Mouse (Mus musculus): ENCODE measurements around the gene 9230102O04Rik. TPM values are rescaled to one million over a fixed set of nuclear protein-coding genes. Genes with fewer than 3 reads are reported as not detected.

9230102O04Rik gene
- total RNA-seq (2015; ENCODE audit: low replicate concordance) (not detected in 2 replicates), total RNA-seq (2017; ENCODE audit: low replicate concordance) (not detected in 2 replicates)

DNA sequence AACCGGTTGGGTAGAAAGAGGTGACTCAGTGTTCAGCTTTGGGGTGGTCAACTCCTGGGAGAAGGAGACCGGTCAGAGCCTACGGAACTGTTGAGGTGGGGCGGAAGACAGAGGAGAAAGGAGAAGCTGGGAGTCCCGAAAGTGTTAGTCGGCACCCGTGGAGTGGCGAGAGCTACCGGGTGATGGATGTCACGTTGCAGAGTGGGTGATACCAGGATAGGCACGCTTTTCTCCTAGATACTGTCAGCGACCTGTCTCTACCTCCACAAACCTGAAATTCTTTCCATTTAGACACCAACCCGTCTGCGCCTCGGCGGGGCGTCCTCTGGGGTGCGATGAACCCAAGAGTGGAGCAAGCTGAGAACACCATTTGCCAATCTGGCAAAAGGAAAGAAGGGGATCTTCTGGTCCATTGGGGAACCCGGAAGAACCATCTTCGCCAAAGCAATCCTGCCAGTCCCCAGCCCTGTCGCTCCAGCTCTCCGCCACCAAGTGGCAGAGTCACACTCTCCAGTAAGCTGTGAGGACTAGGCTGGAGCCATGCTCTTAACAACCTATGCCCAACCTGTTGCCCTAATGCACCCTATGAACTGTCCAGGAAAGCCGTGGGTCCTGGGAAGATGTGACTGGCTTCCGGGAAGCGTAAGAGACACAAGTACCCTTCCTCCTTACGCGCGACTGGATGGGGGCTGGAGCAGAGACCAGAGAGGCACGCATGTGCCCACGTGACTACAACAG is at the start of gene 9230102O04Rik:
9230102O04Rik (minus strand) TSS at position 628 of the 738 bp plus-strand sequence.
- ATAC-seq (replicated peaks; ENCODE audit: low FRiP score, poor library complexity, severe bottlenecking), result no peak

DNA sequence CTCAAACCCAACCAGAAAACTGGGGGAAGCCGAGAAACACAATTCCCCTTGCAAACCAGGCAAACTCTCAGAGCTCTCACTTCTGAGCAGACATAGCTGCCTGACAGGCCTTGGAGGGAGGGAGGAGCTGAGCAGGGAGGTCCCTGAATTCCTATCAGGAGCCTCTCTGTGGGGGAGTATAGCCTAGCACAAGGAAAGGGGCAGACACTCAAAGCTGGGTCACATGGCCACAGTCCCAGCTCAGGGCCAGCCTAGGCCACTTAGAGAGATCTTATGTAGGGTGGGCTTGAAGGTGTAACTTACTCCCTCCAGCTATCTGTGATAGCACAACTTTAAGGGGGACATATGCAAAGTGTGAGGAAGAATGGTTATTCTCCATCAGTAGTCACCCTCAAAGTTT is 46.6 kb upstream of the 9230102O04Rik start:
- ATAC-seq (replicated peaks; ENCODE audit: low FRiP score, poor library complexity, severe bottlenecking), result no peak

DNA sequence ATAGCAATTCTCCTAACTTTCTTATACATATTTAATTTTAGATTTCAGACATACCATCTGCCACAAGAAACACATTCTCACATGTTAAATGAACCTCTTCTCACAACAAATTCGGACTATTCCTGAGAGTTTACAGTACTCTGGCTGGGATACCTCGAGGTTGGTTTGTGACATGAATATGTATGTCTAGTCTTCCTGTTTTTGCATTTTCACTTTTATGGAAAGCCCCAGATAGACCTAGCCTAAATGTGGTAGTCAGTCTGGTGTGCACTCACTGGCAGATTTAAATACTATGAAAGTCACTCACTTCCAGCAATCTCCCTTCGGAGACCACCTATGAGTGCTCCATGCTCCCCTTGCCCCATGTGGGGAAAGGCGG is 37.6 kb upstream of the 9230102O04Rik start:
- no peak for ATAC-seq (replicated peaks; ENCODE audit: low FRiP score, poor library complexity, severe bottlenecking)

DNA sequence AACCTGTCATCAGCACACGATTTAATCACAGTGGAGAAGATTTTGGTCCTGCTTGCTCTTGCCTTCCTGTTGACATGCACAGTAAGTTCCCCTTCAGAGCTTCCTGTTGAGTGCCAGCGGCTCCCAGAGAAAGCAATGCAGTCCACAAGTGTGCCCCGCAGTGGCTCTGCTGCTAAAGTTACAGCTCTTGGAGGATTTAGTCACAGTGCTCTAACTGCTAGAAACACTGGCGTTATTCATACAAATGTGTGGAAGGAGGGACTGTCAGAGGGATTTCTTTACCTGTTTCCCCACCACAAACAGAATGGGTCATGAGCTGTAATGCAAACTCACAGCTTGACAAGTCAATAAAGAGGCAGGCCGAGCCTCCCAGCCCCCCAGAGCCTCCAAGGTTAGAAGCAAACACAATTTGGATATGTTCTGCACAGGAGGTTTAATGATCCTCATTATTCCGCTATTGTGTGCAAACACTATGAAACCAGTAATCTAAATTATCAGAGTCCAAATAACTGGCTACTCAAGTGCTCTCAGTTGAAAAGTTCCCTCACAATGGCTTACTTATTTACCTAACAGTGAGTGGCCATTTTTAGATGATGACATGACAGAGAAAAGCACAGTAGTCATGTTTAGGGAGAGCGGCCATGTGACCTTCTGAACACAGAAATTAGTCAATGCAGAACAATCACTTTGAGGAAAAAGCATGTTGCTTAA is 37.0 kb upstream of the 9230102O04Rik start:
- ATAC-seq (replicated peaks; ENCODE audit: low FRiP score, poor library complexity, severe bottlenecking), result no peak

DNA sequence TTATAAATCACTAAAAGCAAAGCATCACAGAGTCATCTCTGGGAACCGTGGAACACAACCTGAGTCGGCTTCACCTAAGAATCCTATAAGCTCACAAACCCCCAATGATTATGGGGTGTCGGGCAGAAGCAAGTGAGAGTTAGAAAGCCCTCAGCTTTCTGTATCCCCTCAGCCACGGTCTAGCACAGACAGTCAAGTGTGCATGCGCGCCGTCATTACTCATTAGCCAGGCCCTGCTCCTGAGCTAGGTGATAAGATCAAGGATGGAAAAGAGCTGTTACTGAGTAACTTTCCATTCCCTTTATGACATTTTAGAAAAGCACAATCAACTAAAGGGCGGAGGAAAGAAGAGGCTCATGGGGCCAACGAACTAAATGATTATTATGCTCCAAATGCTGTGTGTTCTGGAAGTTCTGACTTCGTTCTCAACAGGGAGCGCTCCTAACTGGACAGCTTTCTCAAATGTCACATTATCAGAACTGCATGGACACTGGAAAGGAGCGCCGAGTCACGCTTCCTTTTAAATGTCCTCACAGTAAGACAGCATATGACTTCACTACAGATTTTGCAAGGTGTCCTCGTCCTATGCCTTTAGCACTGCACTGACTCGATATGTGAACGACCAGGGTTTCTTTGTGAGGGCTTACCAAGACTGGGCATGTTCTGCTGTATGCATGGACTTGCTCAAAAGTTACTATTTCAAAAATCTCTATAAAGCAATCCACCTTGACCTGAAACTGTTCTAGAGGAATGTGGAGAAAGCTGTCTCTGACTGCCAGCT is 29.5 kb upstream of the 9230102O04Rik start:
- no peak for ATAC-seq (replicated peaks; ENCODE audit: low FRiP score, poor library complexity, severe bottlenecking)

DNA sequence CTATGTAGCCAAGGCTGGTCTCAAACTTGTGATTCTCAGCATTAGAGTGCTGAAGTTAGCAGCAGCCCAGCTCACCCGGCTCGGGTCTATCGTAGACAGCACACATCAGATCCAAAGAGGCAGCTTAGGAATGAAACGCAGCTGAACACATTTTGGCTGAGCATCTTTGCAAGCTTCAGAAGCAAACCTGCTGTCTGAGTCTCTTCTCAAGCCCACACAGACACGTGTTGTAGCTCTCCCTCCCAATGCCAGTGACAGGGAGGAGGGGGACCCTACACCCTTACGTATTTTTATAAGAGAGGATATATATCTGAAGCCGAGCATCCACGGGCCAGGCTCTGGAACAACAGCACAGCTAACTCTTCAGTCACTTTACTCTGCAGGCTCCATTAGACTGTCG is 28.3 kb upstream of the 9230102O04Rik start:
- ATAC-seq (replicated peaks; ENCODE audit: low FRiP score, poor library complexity, severe bottlenecking), result no peak

DNA sequence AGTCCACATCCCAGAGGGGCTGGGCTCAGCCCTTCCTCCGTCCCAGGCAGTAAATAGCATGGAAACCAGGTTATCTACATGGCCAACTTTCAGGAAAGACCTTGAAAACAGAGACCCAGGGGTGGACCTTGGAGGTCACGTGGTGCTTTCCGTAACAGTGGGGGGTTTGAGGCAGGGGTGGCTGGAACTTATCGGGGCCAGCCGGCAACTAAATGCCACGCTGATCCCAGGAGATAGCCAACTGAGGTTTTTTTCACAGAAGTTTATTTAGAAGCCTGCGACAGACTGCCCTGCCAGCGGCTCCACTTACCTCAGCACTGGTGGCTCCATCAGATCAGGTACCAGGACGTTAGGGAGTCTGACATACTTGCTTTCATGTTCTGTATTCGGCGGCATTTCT is 16.7 kb upstream of the 9230102O04Rik start:
- no peak for ATAC-seq (replicated peaks; ENCODE audit: low FRiP score, poor library complexity, severe bottlenecking)

DNA sequence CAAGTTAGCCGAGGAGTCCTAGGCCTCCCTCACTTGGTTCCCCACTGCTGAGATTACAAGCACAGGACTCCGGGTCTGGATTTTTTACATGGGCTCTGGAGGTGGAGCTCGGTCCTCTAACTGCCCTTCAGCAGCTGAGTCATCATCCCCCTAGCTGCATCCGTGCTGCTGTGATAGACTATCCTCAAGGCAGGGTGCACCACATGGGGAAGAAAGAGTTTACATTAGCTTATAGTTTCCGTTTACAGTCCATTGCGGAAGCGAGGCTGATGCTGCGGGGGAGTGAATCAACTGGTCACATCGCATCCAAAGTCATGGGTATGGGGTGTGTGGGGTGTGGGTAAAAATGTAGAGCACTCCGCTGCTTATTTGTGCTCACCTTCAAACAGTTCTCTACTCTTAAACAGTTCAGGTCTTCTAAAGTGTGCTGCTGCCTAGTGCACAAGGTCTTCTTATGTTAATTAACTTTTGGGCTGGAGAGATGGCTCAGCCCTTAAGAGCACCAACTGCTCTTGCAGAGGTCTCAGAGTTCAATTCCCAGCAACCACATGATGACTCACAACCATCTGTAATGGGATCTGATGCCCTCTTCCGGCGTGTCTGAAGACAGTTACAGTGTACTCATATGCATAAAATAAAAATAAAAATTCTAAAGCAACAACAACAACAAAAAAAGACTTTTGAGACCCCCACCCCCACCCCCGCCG is 14.7 kb upstream of the 9230102O04Rik start:
- ATAC-seq (replicated peaks; ENCODE audit: low FRiP score, poor library complexity, severe bottlenecking), result no peak

DNA sequence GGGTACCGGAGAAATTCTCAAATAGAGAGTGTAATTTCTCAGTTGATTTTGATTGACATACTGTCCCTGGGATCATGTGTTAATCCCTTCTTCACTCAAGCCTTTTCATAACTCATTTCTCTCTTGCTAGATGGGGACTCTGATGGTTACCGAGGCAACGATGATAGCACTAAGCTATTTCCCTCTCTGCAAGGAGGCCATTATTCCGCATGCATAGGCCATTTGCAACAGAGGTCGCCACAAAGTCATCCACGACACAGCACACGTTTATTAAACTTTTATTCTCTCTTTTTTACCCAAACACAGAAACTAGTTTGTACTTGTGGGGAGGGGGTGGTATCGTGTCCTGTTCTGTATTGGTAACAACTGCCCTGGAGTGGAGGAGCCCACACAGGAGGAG is 8.5 kb upstream of the 9230102O04Rik start:
- ATAC-seq (replicated peaks; ENCODE audit: low FRiP score, poor library complexity, severe bottlenecking), result no peak

DNA sequence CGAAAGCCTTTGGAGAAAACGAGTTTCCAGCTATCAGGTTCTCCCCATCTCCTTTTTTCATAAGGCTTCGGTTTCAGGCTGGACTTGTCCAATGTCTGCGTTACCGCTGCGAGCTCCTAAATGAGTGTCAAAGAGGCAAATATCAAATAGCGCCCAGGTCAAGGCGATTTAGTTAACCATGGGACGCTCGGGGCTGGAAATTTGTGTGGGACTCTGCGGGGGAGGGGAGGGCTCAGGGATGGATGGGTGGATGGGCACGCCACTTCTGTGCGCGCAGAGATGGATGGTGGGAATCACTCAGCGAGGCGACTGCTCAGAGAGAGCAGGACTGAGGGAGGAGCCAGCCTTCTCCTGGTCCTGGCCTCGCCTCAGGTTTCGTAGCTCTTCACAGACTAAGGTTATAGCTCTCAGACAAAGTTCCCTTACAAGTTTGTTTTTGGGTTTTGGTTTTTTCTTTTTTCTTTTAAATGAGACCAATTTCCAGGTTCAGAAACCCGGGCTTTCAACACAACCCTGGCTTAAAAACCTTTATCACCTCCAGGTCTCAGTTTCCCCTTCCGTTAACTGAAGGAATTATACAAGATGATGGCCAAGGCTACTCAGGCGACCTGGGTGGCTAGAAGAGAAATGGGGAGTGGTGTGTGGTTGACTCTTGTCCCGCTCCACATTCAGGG is 6.9 kb upstream of the 9230102O04Rik start:
- ATAC-seq (replicated peaks; ENCODE audit: low FRiP score, poor library complexity, severe bottlenecking), result no peak

DNA sequence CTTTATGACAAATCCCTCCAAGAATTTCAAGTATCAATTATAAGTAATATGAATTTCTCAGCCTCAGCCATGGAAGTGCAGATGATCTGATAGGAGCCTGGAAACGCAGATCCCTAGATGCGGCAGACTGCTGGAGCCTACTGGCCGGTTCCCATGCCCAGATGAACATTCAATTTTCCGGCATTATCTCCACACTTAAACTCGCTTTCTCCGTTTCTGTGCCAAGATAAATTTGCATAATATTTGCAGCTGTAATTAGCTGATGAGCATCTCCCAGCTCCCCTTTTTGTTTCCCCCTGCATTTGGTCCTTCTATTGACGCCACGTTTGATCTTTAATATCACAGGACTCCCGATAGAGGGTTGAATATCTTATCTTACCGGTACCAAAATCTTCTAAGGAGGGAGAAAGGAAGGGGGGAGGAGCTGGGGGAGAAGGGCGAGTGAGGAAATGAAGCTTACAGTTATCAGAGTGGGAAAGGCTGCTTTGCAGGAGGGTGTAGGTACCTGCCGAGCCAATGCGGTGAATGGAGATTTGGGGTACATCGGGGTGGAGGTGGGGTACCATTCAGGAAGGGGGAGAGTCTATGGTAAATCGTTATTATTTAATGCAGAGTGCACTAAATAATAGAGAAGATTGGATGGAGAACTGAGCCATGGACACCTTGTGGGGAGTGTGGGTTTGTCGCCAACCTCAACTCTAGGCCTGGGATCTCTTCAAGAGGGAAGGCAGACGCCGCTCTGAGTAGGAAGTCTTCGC is 5.7 kb upstream of the 9230102O04Rik start:
- no peak for ATAC-seq (replicated peaks; ENCODE audit: low FRiP score, poor library complexity, severe bottlenecking)

DNA sequence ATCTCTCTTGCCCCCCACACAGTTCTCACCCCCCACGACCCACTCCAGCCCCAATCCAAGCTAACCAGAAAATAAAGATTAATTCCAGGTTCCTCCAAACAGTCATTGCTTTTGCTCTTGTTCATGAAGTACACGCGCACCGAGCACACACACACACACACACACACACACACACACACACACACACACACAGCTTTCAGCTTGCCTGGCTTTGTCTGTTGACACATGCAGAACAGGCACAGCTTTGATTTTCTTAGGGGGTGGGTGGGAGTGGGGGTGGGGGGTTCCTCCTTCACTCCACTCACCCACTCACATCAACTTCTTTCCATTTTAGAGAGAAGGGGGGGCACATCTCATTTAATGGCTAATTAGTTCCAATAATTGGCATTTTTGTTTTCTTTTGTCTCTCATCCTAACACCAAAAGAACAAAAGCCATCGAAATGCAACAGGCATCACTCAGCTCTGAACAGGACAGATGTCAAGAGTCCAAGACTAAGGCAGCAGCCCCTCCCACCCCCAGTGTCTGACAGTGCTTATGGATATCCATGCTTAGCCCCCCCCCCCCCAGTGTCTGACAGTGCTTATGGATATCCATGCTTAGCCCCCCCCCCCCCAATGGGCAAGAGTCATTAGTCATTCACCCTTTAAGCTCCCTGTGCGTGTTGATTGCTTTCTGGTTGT is 4.1 kb upstream of the 9230102O04Rik start:
- no peak for ATAC-seq (replicated peaks; ENCODE audit: low FRiP score, poor library complexity, severe bottlenecking)

DNA sequence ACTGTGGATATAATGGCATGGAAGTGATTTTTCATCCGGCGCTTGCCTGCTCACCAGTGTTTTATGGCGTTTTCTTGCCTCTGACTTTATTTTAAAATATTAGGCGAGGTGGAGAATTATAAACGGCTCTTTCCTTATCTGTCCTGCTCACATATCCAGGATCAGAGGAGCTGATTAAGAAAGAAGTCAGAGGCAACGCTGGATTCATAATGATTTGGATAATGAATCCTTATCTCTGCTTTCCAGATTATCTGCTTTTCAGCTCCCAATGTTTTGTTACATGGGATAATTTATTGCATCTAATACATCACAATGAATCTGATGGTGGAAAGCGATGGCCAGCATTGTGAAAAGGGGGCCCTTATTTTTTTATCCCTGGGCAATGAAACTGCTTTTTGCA is 3.2 kb upstream of the 9230102O04Rik start:
- ATAC-seq (replicated peaks; ENCODE audit: low FRiP score, poor library complexity, severe bottlenecking), result no peak

DNA sequence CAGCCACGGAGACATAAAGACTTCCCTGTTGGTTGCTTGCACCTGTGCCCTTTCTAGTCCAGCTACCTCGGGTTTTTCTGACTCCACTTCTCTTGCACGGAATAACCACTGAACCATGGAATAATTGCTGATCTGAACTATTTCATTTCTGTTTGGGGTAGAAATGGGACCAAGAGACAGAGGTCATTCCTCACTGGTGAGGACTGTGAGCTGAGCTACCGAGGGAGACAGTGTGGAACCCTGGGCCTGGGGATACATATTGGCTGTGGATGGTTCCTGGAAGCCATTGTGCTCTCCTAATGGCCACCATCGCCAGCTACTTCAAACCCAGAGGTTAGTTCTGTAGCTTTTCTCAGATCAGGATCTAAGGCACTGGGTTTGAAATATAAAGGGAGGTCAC is 1.6 kb upstream of the 9230102O04Rik start:
- no peak for ATAC-seq (replicated peaks; ENCODE audit: low FRiP score, poor library complexity, severe bottlenecking)

DNA sequence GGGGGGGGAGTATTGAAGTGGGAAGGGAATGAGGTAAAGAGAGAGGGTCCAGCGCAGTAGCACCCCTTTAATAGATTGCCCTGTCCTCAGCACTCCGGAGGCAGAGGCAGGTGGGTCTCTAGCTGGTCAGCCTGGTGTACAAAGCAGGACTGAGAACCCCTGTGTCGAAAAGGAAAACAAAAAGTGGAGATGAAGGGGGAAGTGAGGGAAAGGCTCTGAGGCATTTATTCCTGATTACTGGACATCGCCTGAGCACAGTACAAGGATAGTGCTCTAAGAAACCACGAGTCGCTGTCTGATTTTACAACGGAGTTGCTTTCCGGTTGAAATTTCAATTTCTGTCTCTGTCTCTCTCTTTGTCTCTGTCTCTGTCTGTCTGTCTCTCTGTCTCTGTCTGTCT is 911 bp upstream of the 9230102O04Rik start:
- ATAC-seq (replicated peaks; ENCODE audit: low FRiP score, poor library complexity, severe bottlenecking), result no peak

DNA sequence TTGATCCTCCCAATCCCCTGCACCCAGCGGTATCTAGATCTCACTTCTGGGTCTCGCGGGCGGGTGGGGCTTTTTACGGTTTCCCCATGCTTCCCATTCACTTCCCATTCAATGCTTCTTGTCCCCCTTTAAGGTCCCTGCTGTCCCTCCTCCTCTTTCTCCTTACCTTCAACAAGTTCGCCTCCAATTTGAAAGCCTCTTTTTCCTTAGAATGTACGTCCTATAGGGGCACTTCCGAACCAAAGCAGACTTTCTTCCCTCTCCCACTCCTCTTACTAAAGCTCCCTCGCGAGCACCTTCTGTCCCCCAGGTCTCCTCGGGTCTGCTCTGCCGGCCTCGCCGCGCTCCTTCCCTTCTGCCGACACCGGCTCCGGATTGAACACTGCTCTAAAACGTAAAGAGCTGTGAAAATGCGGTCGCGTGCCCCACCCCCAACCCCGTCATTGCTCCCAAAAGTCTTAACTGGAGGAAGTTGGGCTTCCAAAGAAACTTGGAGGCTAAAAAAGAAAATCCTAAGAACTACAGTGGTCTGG is 377 bp upstream of the 9230102O04Rik start, which contains the start of gene Gata3:
Gata3 (minus strand) TSS at position 384 of the 533 bp plus-strand sequence.
- ATAC-seq (replicated peaks; ENCODE audit: low FRiP score, poor library complexity, severe bottlenecking), result no peak

DNA sequence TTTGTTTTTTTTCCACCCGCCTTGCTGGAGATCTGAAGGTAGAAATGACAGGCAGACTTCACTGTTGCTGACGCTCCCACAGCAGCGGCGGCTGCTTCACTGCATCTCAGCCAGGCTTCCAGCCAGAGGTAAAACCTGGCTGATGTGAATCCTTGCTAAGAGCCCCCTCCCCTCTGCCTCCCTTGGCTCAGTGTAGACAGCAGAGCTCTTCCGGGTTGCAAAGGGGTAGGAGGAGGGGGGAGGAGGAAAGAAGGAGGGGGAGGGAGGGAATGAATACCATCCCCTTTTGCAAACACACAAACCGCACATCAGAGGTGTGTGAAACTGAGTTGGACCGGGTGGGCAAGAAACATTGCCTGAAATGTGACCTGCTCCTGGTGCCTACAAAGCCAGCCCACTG is 1.7 kb downstream of the 9230102O04Rik start:
- ATAC-seq (replicated peaks; ENCODE audit: low FRiP score, poor library complexity, severe bottlenecking), result no peak

All from erythroid progenitor cell, adult 5-6 weeks (primary cell).